Mouse (Mus musculus): ENCODE measurements around the gene B4galt5. TPM values are rescaled to one million over a fixed set of nuclear protein-coding genes. Genes with fewer than 3 reads are reported as not detected.
A peak's percentile ranks its signal among the peaks of the same experiment; 100 is the strongest.

Gene B4galt5
- polyA plus RNA-seq, 2 experiments, result 2.3 TPM

- peaks cover 2% of the 10 kb centered on the region; the same call in 1 of the 2 replicates for H3K9me3 ChIP-seq (ENCODE audit: control insufficient read depth, low read length)
- no peaks in the 10 kb centered on the region for H3K36me3 ChIP-seq (replicated peaks; ENCODE audit: control insufficient read depth, insufficient read depth, low read depth)
- TF ChIP-seq CTCF (IDR thresholded peaks at IDR 0.05; ENCODE audit: low read depth) (peak; percentile 58), EP300 (IDR thresholded peaks at IDR 0.05; ENCODE audit: low read depth) (no peak)
- ATAC-seq (ENCODE audit: insufficient read depth) (no peak), DNase-seq (ENCODE audit: low read depth in 3 of 3, low spot score in 3 of 3) (no peak)
- no peak overlapping the region for H3K9ac ChIP-seq (replicated peaks)
- H3K4me3 ChIP-seq (ENCODE audit: insufficient read depth in 1 of 2, low read depth in 2 of 2, low read length in 2 of 2), result no peak overlapping the region
- 86% methylated on average over 2 of the region's 2 CpGs for WGBS (ENCODE audit: insufficient replicate concordance)
- H3K27ac ChIP-seq, result no peak overlapping the region
- H3K4me2 ChIP-seq (ENCODE audit: low read depth), result no peak overlapping the region
- H3K27me3 ChIP-seq (ENCODE audit: control insufficient read depth, insufficient read depth, low read length), result no peaks in the 10 kb centered on the region; the same call in 1 of the 2 replicates
- H3K4me1 ChIP-seq (replicated peaks; ENCODE audit: control insufficient read depth in 2 of 2, insufficient read depth in 2 of 2, low read length in 1 of 2), result peaks cover 0 to 7% of the 10 kb centered on the region in 2 experiments; a peak in 2 of 4 replicates
These were observed 16.1 kb upstream of the B4galt5 start for GRCm38 (mm10) chr2:167365063-167365462.

GRCm38 (mm10) chr2:167363272-167364045 lies 14.5 kb upstream of the B4galt5 start:
- ATAC-seq (ENCODE audit: insufficient read depth), result no peak

GRCm38 (mm10) chr2:167358499-167358898 lies 9.5 kb upstream of the B4galt5 start:
- no peaks in the 10 kb centered on the region for H3K36me3 ChIP-seq (replicated peaks; ENCODE audit: control insufficient read depth, insufficient read depth, low read depth)
- no peak overlapping the region for H3K27ac ChIP-seq
- DNase-seq (ENCODE audit: low read depth in 3 of 3, low spot score in 3 of 3) (no peak), ATAC-seq (ENCODE audit: insufficient read depth) (no peak)
- no peak for TF ChIP-seq EP300 (IDR thresholded peaks at IDR 0.05; ENCODE audit: low read depth)
- no peak for TF ChIP-seq CTCF (IDR thresholded peaks at IDR 0.05; ENCODE audit: low read depth)
- no peak overlapping the region for H3K4me2 ChIP-seq (ENCODE audit: low read depth)
- no peaks in the 10 kb centered on the region for H3K27me3 ChIP-seq (ENCODE audit: control insufficient read depth, insufficient read depth, low read length)
- H3K9me3 ChIP-seq (ENCODE audit: control insufficient read depth, low read length), result no peaks in the 10 kb centered on the region
- H3K4me1 ChIP-seq (replicated peaks; ENCODE audit: control insufficient read depth in 2 of 2, insufficient read depth in 2 of 2, low read length in 1 of 2), result peaks cover 0 to 6% of the 10 kb centered on the region in 2 experiments; a peak in 1 of 4 replicates
- no peak overlapping the region for H3K9ac ChIP-seq (replicated peaks)
- WGBS (ENCODE audit: insufficient replicate concordance), result 51% methylated on average over 2 of the region's 2 CpGs
- H3K4me3 ChIP-seq (ENCODE audit: insufficient read depth in 1 of 2, low read depth in 2 of 2, low read length in 2 of 2), result no peak overlapping the region

More at GRCm38 (mm10) chr2:167363272-167364045, 14.5 kb upstream of the B4galt5 start:
- Histone ChIP-seq H3K27ac (no peak overlapping the region), H3K36me3 (replicated peaks; ENCODE audit: control insufficient read depth, insufficient read depth, low read depth) (no peaks in the 10 kb centered on the region), H3K9ac (replicated peaks) (no peak overlapping the region), H3K4me3 (ENCODE audit: insufficient read depth in 1 of 2, low read depth in 2 of 2, low read length in 2 of 2) (no peak overlapping the region), H3K4me1 (replicated peaks; ENCODE audit: control insufficient read depth in 2 of 2, insufficient read depth in 2 of 2, low read length in 1 of 2) (peaks cover 0 to 10% of the 10 kb centered on the region in 2 experiments; a peak in 2 of 4 replicates), H3K4me2 (ENCODE audit: low read depth) (no peak overlapping the region), H3K27me3 (ENCODE audit: control insufficient read depth, insufficient read depth, low read length) (no peaks in the 10 kb centered on the region), H3K9me3 (ENCODE audit: control insufficient read depth, low read length) (peaks cover 2% of the 10 kb centered on the region; the same call in 1 of the 2 replicates)
- 62% methylated on average over 9 of the region's 9 CpGs for WGBS (ENCODE audit: insufficient replicate concordance)
- no peak for DNase-seq (ENCODE audit: low read depth in 3 of 3, low spot score in 3 of 3)
- TF ChIP-seq CTCF (IDR thresholded peaks at IDR 0.05; ENCODE audit: low read depth), result no peak
- TF ChIP-seq EP300 (IDR thresholded peaks at IDR 0.05; ENCODE audit: low read depth), result no peak

- Histone ChIP-seq H3K27ac (no peak overlapping the region), H3K9me3 (ENCODE audit: control insufficient read depth, low read length) (no peaks in the 10 kb centered on the region), H3K9ac (replicated peaks) (no peak overlapping the region), H3K36me3 (replicated peaks; ENCODE audit: control insufficient read depth, insufficient read depth, low read depth) (no peaks in the 10 kb centered on the region), H3K4me2 (ENCODE audit: low read depth) (no peak overlapping the region), H3K4me3 (ENCODE audit: insufficient read depth in 1 of 2, low read depth in 2 of 2, low read length in 2 of 2) (no peak overlapping the region), H3K4me1 (replicated peaks; ENCODE audit: control insufficient read depth in 2 of 2, insufficient read depth in 2 of 2, low read length in 1 of 2) (peaks cover 0 to 9% of the 10 kb centered on the region in 2 experiments; a peak in 2 of 4 replicates), H3K27me3 (ENCODE audit: control insufficient read depth, insufficient read depth, low read length) (no peaks in the 10 kb centered on the region; the same call in 1 of the 2 replicates)
- TF ChIP-seq EP300 (IDR thresholded peaks at IDR 0.05; ENCODE audit: low read depth) (no peak), CTCF (IDR thresholded peaks at IDR 0.05; ENCODE audit: low read depth) (no peak)
- ATAC-seq (ENCODE audit: insufficient read depth) (no peak), DNase-seq (ENCODE audit: low read depth in 3 of 3, low spot score in 3 of 3) (no peak)
These were observed 7.9 kb upstream of the B4galt5 start for GRCm38 (mm10) chr2:167356885-167357284.

GRCm38 (mm10) chr2:167354611-167355165 lies 5.7 kb upstream of the B4galt5 start:
- Histone ChIP-seq H3K36me3 (replicated peaks; ENCODE audit: control insufficient read depth, insufficient read depth, low read depth) (no peaks in the 10 kb centered on the region), H3K27ac (no peak overlapping the region), H3K27me3 (ENCODE audit: control insufficient read depth, insufficient read depth, low read length) (peaks cover 19% of the 10 kb centered on the region), H3K4me2 (ENCODE audit: low read depth) (no peak overlapping the region), H3K4me1 (replicated peaks; ENCODE audit: control insufficient read depth in 2 of 2, insufficient read depth in 2 of 2, low read length in 1 of 2) (peaks cover 4 to 24% of the 10 kb centered on the region in 2 experiments), H3K9me3 (ENCODE audit: control insufficient read depth, low read length) (no peaks in the 10 kb centered on the region), H3K4me3 (ENCODE audit: insufficient read depth in 1 of 2, low read depth in 2 of 2, low read length in 2 of 2) (no peak overlapping the region), H3K9ac (replicated peaks) (no peak overlapping the region)
- DNase-seq (ENCODE audit: low read depth in 3 of 3, low spot score in 3 of 3) (no peak), ATAC-seq (ENCODE audit: insufficient read depth) (no peak)
- 66% methylated on average over 9 of the region's 9 CpGs for WGBS (ENCODE audit: insufficient replicate concordance)
- TF ChIP-seq CTCF (IDR thresholded peaks at IDR 0.05; ENCODE audit: low read depth) (no peak), EP300 (IDR thresholded peaks at IDR 0.05; ENCODE audit: low read depth) (no peak)
